Mouse (Mus musculus) layer of hippocampus, adult 9-10 months (tissue): ENCODE measurements around the gene Plekha4.
A peak's percentile ranks its signal among the peaks of the same experiment; 100 is the strongest.

Experiments used
- DNase-seq: peaks from one replicate; pipeline ENCODE4 v3.0.0; 2022; ENCODE audit warnings: low spot score

The Plekha4 gene

DNA sequence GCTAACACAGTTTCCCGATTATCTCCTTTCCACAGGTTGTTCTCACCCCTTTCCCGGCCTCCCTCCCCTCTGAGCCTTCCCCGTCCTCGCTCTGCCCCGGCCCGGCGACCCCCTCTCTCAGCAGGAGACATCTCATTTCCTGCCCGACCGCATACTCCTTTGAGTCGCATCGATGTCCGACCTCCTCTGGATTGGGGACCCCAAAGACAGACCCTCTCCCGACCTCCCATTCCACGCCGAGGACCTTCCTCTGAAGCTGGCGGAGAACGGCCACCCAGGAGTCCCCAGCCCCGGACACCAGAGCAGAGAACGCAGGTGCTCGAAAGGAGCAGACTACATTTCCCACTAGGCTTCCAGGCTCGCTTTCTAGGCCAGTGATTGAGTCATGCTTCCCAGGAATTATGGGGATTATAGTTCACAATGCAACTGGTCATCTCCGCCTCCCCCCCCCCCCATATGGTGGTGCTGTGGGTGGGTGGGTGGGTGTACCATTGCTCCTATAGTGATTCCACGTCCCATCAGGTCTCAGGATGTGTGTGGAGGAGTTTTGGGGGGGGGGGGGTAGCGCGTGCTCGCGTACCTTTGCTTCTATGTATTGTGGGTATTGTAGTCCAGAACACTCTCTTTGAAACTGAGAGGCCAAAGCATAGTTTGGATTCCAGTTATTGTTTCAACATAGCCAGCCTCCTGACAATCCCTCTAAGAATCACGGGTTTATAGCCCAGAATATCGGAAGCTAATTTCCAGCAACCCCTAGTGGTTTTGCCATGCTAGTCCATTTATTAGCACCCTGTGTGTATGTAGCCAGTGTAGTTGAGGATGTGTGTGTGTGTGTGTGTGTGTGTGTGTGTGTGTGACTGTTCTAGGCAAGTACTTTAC, 12.3 kb downstream of the Plekha4 start:
- DNase-seq = no peak

- no peak for DNase-seq
Observed at GRCm38 (mm10) chr7:45539095-45539494, 13.0 kb downstream of the Plekha4 start.

GRCm38 (mm10) chr7:45540213-45540612, 14.1 kb downstream of the Plekha4 start:
- DNase-seq = no peak

DNA sequence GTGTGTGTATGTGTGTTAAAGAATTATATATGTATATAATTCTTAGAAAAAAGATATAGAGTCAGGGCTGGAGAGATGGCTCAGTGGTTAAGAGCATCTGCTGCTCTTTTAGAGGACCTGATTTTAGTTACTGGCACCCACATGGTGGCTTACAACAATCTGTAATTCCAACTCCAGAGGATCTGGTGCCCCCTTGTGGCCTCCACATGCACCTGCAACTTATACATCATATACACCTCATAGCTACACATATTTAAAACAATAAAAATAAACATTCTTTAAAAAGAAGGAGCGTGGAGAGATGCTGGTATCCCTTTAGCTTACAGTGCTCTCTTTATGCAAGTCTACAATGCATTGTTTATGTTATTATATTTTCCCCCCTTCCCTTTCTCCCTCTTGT, 18.4 kb downstream of the Plekha4 start:
- DNase-seq = no peak

DNA sequence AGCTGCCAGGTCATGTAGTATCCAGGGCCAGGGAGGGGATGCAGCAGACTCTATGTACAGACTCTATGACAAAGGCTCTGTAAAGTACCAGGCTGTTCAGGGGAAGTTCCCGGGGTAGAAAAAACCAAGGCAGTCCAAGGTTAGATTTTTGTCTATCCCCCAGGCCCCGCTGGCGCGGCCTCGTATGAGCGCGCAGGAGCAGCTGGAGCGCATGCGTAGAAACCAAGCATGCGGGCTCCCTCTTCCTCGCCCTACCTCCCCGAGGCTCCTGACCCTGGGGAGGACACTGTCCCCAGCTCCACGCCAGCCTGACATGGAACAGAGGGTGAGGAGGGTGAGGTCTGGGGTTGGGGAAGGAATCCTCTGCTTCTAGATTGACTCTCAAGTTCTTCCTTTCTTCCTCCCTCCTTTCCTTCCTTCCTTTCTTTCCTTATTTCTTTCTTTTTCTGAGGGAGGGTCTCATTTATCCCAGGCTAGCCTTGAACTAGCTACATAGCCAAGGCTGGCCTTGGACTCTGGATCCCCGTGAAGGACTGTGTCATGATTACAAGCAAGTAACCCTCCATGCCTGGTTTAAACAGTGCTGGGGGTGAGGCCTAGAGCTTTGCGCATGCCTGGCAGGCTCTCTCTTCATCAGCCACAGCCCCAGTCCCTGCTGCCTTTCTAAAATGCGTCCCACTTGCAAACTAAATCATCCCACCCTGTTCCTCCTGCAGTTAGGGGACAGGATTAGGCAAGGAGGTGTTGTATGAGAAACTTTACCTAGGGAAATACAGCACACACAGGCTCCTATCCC, 23.7 kb downstream of the Plekha4 start:
- no peak for DNase-seq

- DNase-seq = no peak
Observed at GRCm38 (mm10) chr7:45550821-45551511, 24.8 kb downstream of the Plekha4 start.

DNA sequence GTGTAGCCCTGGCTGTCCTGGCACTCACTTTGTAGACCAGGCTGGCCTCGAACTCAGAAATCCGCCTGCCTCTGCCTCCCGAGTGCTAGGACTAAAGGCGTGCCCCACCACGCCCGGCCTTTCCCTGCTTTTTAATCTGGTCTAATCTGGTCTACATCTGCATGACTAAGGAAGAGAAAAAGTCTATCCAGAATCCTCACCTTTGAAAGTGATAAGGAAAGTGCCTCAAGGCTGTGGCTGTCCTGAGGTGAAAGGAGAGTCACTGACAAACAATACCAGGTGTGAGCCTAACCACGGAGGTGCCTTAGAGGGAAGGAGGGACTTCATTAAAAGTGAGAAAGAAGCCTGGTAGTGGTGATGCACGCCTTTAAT, 25.4 kb downstream of the Plekha4 start:
- DNase-seq = no peak

DNA sequence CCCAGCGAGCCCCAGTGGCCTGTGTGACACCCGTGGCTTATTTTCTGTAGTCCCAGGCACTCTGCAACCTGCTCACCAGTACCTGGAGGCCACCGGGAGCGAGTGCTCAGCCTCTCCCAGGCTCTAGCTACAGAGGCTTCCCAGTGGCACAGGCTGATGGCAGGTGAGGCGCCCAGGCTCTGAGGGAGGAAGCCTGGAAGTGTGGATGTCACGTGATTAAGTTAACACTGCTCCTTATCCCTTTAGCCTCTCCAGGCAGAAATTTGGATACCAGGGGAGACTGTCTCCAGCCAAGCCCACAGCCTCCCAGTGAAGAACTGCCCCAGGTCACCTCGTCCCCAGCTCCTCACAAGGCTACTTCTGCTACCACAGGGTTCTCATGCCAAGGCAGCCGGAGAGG, 27.4 kb downstream of the Plekha4 start:
- DNase-seq = no peak

DNA sequence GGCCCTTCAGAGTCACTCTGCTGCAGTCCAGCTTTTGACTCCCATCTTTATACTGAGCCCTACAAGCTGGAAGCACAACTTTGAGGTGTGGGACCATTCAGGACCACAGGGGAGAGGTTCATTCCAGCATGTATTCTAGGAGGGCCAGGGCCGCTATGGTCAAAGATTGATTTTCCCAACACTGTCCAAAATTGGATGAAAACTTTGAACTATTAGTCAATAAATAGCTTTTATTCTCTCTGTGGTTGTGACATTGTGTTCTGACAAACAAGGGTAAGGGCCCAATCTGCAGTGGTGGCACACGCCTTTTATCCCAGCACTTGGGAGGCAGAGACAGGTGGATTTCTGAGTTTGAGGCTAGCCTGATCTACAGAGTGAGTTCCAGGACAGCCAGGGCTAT, 27.9 kb downstream of the Plekha4 start:
- DNase-seq = no peak

GRCm38 (mm10) chr7:45554744-45555143, 28.6 kb downstream of the Plekha4 start, which contains the start of gene Hsd17b14:
Hsd17b14 (plus strand) TSS chr7:45554893.
- no peak for DNase-seq

GRCm38 (mm10) chr7:45555787-45556186, 29.7 kb downstream of the Plekha4 start:
- no peak for DNase-seq

- DNase-seq = no peak
Observed at GRCm38 (mm10) chr7:45558907-45559306, 32.8 kb downstream of the Plekha4 start.

DNA sequence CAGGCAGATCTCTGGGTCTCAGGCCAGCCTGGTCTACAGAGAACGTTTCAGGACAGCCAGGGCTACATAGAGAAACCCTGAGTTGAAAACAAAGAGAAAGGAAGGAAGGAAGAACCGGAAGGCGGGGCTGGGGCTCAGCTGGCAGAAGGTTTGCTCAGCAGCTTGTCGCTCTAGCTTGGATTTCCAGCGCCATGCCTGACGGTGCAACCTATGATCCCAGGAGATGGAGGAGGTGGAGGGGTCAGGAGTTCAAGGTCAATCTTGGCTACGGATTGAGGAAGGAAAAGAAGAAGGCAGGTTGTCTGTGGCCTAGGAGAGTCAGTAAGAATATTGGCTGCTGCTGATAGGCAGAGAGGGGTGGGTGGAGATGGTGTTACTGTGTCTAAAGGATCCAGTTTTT, 34.1 kb downstream of the Plekha4 start:
- no peak for DNase-seq

DNA sequence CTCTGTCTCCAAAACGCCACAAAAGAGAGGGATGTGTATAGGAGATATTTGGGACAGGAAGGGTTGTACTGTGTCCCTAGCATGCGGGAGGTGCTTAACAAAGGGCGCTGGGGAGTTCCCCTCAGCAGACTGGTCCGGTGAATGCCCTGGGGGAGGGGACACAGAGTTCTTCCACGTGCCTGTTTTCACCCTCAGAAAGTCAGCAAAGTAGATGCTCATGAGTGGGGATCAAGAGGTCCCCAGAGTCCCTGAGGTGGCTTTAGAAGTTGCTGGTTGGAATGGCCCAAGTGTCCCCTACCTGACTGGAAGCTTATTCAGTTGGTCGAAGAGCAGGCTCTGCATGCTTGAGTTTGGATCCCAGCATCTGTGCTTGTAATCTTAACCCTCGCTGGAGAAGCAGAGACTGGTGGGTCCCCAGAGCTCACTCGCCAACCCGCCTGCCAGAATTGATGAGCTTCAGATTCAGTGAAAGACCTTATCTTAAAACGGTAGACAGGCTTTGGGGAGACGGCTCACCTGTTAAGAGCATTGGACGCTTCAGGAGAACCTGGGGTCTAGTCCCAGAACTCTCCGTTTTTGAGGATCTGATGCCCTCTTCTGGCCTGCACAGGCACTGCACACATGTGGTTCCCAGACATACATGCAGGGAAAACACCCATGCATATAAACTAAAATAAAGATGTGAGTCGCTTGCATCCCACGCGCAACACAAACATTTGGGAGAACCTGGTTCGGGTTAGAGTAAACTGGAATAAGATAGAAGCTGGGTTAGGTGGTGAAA, 34.9 kb downstream of the Plekha4 start:
- peak; percentile 78 for DNase-seq

DNA sequence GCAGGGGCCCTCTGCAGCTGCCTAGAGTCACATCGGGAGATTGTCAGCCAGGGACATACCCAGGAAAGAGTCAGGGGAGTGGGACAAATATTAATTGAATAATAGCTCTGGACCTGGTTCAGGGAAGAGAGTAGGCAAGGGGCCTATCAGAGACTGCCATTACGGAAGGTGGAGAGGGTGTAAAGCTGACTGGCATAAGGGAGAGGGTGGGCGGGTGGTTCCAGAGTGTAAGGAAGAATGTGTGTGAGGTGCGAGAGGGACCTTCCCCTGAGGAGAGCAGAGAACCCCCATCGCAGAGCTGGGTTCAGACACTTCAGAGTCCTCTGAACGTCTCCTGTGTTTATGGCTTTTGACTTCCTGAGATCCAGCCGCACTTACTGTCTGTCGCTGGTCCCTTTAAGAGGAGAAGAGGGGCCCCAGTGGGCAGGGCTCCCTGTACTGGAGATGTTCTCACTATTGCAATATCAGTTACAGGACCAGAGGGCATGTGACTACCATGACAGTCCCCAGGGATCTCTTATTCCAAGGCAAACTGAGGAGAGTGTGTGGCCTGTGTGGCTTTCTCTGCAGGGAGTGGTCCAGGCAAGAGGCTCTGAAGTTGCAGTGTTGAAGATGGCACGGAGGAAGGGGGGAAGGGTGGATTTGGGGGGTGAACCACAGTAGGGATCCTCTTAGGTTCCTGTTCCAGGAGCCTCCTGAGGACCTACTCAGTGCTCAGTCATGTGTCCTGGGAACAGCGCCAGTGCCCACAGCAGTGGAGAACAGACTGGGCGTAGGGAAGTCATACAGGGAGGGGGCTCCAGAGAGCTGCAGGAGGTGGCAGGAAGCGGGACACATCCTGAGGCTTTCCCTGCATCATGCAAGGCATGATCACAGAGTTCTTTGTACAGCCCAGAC, 35.7 kb downstream of the Plekha4 start:
- no peak for DNase-seq

- DNase-seq = no peak
Observed at GRCm38 (mm10) chr7:45564811-45565210, 38.7 kb downstream of the Plekha4 start.

GRCm38 (mm10) chr7:45565446-45565845, 39.3 kb downstream of the Plekha4 start:
- DNase-seq = no peak

- DNase-seq = no peak
Observed at GRCm38 (mm10) chr7:45567112-45567779, 41.1 kb downstream of the Plekha4 start.

GRCm38 (mm10) chr7:45567780-45568516, 41.8 kb downstream of the Plekha4 start:
- DNase-seq = peak; percentile 63
